Mouse (Mus musculus): ENCODE measurements around the gene Polr3b. TPM values are rescaled to one million over a fixed set of nuclear protein-coding genes. Genes with fewer than 3 reads are reported as not detected.

Polr3b gene
- polyA plus RNA-seq, 1 experiment from 2014 or later = 17.5 TPM

DNA sequence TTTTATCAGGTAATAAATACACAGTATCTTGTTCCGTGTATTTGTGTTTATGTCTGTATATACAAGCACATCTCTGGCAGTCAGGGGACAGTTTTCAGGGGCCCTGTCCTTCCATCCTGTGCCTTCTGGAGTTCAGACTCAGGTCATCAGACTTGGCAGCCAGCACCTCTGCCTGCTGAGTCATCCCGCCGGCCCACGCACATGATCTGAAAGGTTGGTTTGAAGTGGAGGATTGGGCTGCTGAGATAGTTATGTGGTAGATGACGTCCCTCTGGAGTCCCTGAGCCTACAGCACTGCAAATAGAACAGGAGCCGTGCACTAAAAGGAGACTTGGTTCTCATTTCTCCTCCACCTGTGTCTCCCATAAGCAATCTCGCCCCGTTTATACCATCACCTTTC, 79.0 kb downstream of the Polr3b start:
- WGBS = 81% methylated on average over 8 of the region's 8 CpGs
- no peak overlapping the region for H3K27ac ChIP-seq (ENCODE audit: low read length)
- no peak overlapping the region for H3K4me2 ChIP-seq (replicated peaks; ENCODE audit: low read depth, low read length)
- no peak overlapping the region for H3K9ac ChIP-seq (replicated peaks; ENCODE audit: low read length)
- H3K9me3 ChIP-seq (ENCODE audit: low read length) = no peaks in the 10 kb centered on the region
- no peak for ATAC-seq (ENCODE audit: low FRiP score, low TSS enrichment)
- no peaks in the 10 kb centered on the region for H3K4me1 ChIP-seq (ENCODE audit: insufficient read depth, low read length)
- no peak overlapping the region for H3K4me3 ChIP-seq (ENCODE audit: low read length)
- no peaks in the 10 kb centered on the region for H3K27me3 ChIP-seq (ENCODE audit: insufficient read depth, low read length)
- H3K36me3 ChIP-seq (ENCODE audit: insufficient read depth, low read length) = peaks cover 38% of the 10 kb centered on the region

DNA sequence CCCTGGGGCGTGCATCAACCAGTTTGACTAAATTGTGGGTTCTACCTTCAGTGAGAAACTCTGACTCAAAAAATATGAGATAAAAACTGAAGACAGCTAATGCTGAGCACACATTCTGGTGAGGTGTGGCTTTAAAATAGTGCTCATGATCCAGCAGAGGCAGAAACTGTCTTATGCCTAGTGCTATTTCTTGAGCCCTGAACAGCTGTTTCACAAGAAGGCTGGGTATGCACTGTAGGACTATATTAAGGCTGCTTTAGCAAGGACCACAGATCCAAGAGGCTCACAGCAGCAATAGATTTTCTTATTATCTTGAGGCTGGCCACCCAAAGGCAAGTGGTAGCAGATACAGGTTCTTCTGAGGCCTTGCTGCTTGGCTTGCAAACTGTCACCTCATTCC, 80.0 kb downstream of the Polr3b start:
- Histone ChIP-seq H3K27me3 (ENCODE audit: insufficient read depth, low read length) (no peaks in the 10 kb centered on the region), H3K4me3 (ENCODE audit: low read length) (no peak overlapping the region), H3K4me2 (replicated peaks; ENCODE audit: low read depth, low read length) (no peak overlapping the region), H3K9ac (replicated peaks; ENCODE audit: low read length) (no peak overlapping the region), H3K4me1 (ENCODE audit: insufficient read depth, low read length) (no peaks in the 10 kb centered on the region), H3K9me3 (ENCODE audit: low read length) (no peaks in the 10 kb centered on the region), H3K27ac (ENCODE audit: low read length) (no peak overlapping the region), H3K36me3 (ENCODE audit: insufficient read depth, low read length) (peaks cover 37% of the 10 kb centered on the region)
- no peak for ATAC-seq (ENCODE audit: low FRiP score, low TSS enrichment)
- 100% methylated on average over 1 of the region's 1 CpGs for WGBS

DNA sequence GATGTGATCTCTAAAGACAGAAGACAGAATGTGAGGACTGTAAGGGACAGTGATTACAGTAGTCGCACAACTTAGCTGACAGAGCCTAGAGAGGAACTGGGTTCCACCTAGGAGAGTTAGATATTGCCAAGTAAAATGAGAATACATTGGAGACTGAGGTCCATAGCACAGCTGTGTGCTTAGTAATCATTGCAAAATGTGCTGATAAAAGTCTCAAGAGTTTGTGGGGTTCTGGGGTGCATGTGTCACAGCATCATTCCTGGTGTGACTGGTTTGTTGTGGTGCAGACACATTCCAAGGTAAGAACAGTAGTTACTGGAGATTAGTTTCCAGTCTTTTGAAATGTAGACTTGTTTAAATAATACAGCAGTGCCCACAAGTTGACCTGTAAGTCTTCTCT, 82.5 kb downstream of the Polr3b start:
- no peak for ATAC-seq (ENCODE audit: low FRiP score, low TSS enrichment)
- H3K27me3 ChIP-seq (ENCODE audit: insufficient read depth, low read length) = no peaks in the 10 kb centered on the region
- no peaks in the 10 kb centered on the region for H3K9me3 ChIP-seq (ENCODE audit: low read length)
- H3K4me1 ChIP-seq (ENCODE audit: insufficient read depth, low read length) = no peaks in the 10 kb centered on the region
- 90% methylated on average over 1 of the region's 1 CpGs for WGBS
- H3K36me3 ChIP-seq (ENCODE audit: insufficient read depth, low read length) = peaks cover 18% of the 10 kb centered on the region
- H3K4me2 ChIP-seq (replicated peaks; ENCODE audit: low read depth, low read length) = no peak overlapping the region
- no peak overlapping the region for H3K4me3 ChIP-seq (ENCODE audit: low read length)
- no peak overlapping the region for H3K9ac ChIP-seq (replicated peaks; ENCODE audit: low read length)
- H3K27ac ChIP-seq (ENCODE audit: low read length) = no peak overlapping the region

DNA sequence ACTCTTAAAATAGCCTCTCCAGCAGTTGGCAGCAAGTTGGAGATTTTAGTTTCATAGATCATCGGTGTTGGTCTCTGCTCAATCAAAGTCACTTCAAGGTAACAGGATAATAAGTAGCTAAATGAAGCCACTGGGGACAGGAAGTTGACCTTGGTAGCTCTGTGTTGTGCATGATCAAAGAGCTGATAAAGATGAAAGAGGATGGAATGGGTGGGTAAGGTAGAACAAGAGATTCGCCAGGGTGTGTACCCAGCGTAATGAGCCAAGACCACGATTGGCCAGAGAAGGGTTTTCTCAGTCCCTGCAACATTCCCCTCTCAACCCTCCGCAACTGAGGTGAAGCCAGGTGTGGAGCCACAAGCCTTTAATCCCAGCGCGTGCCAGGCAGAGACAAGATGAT, 83.1 kb downstream of the Polr3b start:
- Histone ChIP-seq H3K27me3 (ENCODE audit: insufficient read depth, low read length) (no peaks in the 10 kb centered on the region), H3K27ac (ENCODE audit: low read length) (no peak overlapping the region), H3K9ac (replicated peaks; ENCODE audit: low read length) (no peak overlapping the region), H3K4me3 (ENCODE audit: low read length) (no peak overlapping the region), H3K9me3 (ENCODE audit: low read length) (no peaks in the 10 kb centered on the region), H3K4me2 (replicated peaks; ENCODE audit: low read depth, low read length) (no peak overlapping the region), H3K36me3 (ENCODE audit: insufficient read depth, low read length) (peaks cover 11% of the 10 kb centered on the region), H3K4me1 (ENCODE audit: insufficient read depth, low read length) (no peaks in the 10 kb centered on the region)
- WGBS = 72% methylated on average over 7 of the region's 7 CpGs
- no peak for ATAC-seq (ENCODE audit: low FRiP score, low TSS enrichment)

DNA sequence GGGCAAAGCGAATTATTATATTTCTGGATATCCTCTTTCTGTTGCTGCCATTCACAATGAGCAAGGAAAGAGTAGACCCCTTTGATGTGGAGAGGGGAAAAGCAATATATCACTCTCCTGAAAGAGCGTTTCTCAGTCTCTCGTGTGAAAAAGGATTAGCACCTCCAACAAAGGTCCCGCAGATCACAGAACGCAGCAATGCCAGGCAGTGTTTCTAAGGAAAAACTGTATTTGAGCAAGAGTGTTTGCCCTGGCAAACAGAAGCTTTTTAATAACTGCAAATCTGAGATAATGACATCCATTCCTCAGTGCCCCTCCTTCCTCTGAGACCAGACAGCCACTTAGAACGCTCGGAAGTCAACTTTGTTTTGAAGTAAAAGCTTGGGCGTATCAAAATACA, 84.5 kb downstream of the Polr3b start:
- Histone ChIP-seq H3K27ac (ENCODE audit: low read length) (no peak overlapping the region), H3K36me3 (ENCODE audit: insufficient read depth, low read length) (peaks cover 6% of the 10 kb centered on the region), H3K4me3 (ENCODE audit: low read length) (no peak overlapping the region), H3K9ac (replicated peaks; ENCODE audit: low read length) (no peak overlapping the region), H3K27me3 (ENCODE audit: insufficient read depth, low read length) (no peaks in the 10 kb centered on the region), H3K9me3 (ENCODE audit: low read length) (no peaks in the 10 kb centered on the region), H3K4me1 (ENCODE audit: insufficient read depth, low read length) (peaks cover 6% of the 10 kb centered on the region), H3K4me2 (replicated peaks; ENCODE audit: low read depth, low read length) (no peak overlapping the region)
- 39% methylated on average over 8 of the region's 8 CpGs for WGBS
- ATAC-seq (ENCODE audit: low FRiP score, low TSS enrichment) = no peak

DNA sequence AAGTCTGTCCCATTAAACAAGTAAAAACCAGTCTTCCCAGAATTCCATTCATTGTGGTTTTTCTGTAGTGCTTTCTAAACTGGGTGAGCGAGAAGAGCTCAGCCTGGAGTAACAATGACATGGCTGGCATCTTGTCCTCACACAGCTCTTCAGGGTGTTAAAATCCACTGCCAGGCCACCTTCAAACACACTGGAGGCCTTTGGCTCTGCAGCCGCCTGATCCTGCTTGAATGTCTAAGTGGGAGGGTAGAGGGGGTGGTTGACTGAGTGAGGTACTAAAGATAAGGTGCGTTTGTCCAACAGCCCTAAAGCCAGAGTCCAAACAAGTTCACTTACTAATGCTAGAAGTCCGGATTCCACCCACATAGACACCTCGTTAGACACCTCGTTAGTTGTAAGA, 85.1 kb downstream of the Polr3b start:
- no peak overlapping the region for H3K4me2 ChIP-seq (replicated peaks; ENCODE audit: low read depth, low read length)

DNA sequence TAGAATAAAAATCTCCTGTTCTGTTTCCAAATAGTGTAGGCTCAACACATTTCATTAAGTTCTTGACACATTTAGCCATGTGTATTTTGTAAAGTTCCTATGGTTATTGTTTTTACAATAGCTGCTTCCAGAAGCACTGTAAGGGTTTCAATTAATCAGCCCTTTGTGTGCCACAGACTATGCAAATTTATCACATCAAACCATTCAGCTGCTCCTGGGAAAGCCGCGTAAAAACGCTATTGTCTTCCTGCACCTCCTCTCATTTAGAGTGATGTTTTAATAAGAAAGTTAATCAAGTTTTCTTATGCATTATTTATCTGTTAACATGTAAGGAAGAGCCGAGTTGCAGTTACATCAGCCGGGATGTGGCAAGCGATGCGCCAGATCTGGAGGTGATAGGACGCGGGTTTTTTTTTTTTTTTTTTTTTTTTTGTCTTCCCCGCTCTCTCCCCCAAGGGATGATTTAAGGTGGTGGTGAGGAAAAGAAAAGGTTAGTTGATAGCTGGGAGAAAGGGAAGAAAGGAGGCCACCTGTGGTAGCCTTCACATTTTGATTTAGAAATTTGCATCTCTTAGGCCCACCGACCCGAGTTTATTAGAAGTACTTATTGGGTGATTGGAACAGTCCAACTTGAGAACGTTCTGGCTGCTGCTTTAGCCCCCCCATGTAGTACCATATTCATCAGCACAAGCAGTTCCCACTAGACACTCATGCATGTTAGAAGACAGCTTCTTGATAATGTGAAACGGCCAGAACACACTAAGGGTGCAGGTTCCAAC, 85.8 kb downstream of the Polr3b start:
- Histone ChIP-seq H3K4me2 (replicated peaks; ENCODE audit: low read depth, low read length) (no peak overlapping the region), H3K9me3 (ENCODE audit: low read length) (no peaks in the 10 kb centered on the region), H3K27me3 (ENCODE audit: insufficient read depth, low read length) (no peaks in the 10 kb centered on the region), H3K9ac (replicated peaks; ENCODE audit: low read length) (no peak overlapping the region), H3K4me1 (ENCODE audit: insufficient read depth, low read length) (peaks cover 12% of the 10 kb centered on the region), H3K4me3 (ENCODE audit: low read length) (no peak overlapping the region), H3K36me3 (ENCODE audit: insufficient read depth, low read length) (no peaks in the 10 kb centered on the region; the same call in 1 of the 2 replicates), H3K27ac (ENCODE audit: low read length) (no peak overlapping the region)
- ATAC-seq (ENCODE audit: low FRiP score, low TSS enrichment) = no peak
- 47% methylated on average over 14 of the region's 14 CpGs for WGBS

More for the DNA sequence above, 85.1 kb downstream of the Polr3b start:
- no peak for ATAC-seq (ENCODE audit: low FRiP score, low TSS enrichment)
- H3K9ac ChIP-seq (replicated peaks; ENCODE audit: low read length) = no peak overlapping the region
- H3K4me1 ChIP-seq (ENCODE audit: insufficient read depth, low read length) = peaks cover 12% of the 10 kb centered on the region
- H3K4me3 ChIP-seq (ENCODE audit: low read length) = no peak overlapping the region
- WGBS = 46% methylated on average over 6 of the region's 6 CpGs
- peaks cover 2% of the 10 kb centered on the region; the same call in 1 of the 2 replicates for H3K36me3 ChIP-seq (ENCODE audit: insufficient read depth, low read length)
- H3K9me3 ChIP-seq (ENCODE audit: low read length) = no peaks in the 10 kb centered on the region
- H3K27me3 ChIP-seq (ENCODE audit: insufficient read depth, low read length) = no peaks in the 10 kb centered on the region
- no peak overlapping the region for H3K27ac ChIP-seq (ENCODE audit: low read length)

DNA sequence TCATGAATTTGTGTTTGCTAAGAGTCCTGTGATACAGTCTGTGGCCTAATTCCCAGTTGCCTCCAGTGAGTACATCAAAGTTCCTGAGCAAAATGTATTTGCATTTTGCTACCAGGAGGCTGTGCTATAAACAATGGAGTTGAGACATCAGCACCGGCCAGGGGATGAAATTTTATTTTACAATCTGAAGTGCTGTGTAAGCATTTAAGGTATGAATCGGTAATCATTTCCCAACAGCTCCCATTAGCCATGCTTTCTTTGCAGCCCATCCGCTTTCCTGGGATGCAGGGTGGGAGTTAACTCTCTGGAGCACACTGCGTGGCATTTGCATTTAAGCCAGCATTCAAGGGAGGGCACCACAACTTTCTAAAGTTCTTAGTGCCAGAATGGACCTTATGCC, 88.1 kb downstream of the Polr3b start:
- Histone ChIP-seq H3K4me1 (ENCODE audit: insufficient read depth, low read length) (peaks cover 14% of the 10 kb centered on the region), H3K27me3 (ENCODE audit: insufficient read depth, low read length) (no peaks in the 10 kb centered on the region), H3K4me2 (replicated peaks; ENCODE audit: low read depth, low read length) (no peak overlapping the region), H3K36me3 (ENCODE audit: insufficient read depth, low read length) (peaks cover 6% of the 10 kb centered on the region), H3K9me3 (ENCODE audit: low read length) (no peaks in the 10 kb centered on the region), H3K9ac (replicated peaks; ENCODE audit: low read length) (no peak overlapping the region), H3K4me3 (ENCODE audit: low read length) (no peak overlapping the region), H3K27ac (ENCODE audit: low read length) (peak overlapping the region; percentile 1)
- 34% methylated on average over 4 of the region's 4 CpGs for WGBS
- ATAC-seq (ENCODE audit: low FRiP score, low TSS enrichment) = 0 out of 2 replicates have a peak, but pooled peaks have one; percentile 35

DNA sequence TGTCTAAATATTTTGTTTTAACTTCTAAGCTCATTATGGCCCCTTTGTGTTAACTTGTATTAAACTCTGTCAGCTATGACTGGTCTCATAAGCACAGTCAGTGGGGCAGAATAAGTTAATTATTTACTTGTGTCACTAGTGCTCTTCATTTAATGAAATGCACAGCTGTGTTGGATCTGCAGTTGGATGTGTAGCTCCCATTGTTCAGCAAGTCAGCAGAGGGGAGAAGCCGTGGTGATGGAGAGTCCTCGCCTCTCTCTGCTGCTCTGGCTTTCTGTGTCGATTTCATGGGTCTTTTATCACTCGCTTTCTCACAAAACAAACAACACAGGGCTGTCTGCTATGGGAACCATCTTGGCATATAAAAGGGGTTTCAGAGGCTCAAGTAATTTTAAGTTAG, 88.7 kb downstream of the Polr3b start:
- 24% methylated on average over 4 of the region's 4 CpGs for WGBS
- H3K27me3 ChIP-seq (ENCODE audit: insufficient read depth, low read length) = no peaks in the 10 kb centered on the region
- peak; percentile 82 for ATAC-seq (ENCODE audit: low FRiP score, low TSS enrichment)
- no peak overlapping the region for H3K9ac ChIP-seq (replicated peaks; ENCODE audit: low read length)
- peaks cover 6% of the 10 kb centered on the region for H3K36me3 ChIP-seq (ENCODE audit: insufficient read depth, low read length)
- H3K4me3 ChIP-seq (ENCODE audit: low read length) = no peak overlapping the region
- no peak overlapping the region for H3K4me2 ChIP-seq (replicated peaks; ENCODE audit: low read depth, low read length)
- no peaks in the 10 kb centered on the region for H3K9me3 ChIP-seq (ENCODE audit: low read length)
- H3K4me1 ChIP-seq (ENCODE audit: insufficient read depth, low read length) = peaks cover 14% of the 10 kb centered on the region
- peak overlapping the region; percentile 61; the same call in 1 of the 2 replicates for H3K27ac ChIP-seq (ENCODE audit: low read length)

DNA sequence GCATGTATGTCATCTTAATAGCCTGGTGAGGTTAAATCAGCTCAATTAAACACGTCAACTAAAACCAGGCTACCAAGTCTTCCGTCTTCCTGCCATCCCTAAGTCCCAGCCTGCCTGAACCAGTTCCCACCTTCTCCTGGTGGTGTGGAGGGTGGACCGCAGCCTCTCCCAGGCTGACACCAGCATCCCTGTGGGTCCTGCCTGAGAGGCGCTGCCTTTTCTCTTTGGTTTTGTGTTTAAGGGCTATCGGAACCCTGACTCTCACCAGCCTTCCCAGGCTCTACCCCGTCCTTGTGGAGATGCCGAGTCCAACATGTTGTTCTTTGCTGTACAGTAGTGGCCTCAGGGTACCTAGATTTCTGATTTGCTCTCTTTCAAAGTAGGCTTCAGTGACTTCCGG, 89.4 kb downstream of the Polr3b start:
- Histone ChIP-seq H3K4me3 (ENCODE audit: low read length) (no peak overlapping the region), H3K9ac (replicated peaks; ENCODE audit: low read length) (no peak overlapping the region), H3K27ac (ENCODE audit: low read length) (peak overlapping the region; percentile 63), H3K9me3 (ENCODE audit: low read length) (no peaks in the 10 kb centered on the region), H3K4me2 (replicated peaks; ENCODE audit: low read depth, low read length) (no peak overlapping the region), H3K4me1 (ENCODE audit: insufficient read depth, low read length) (peaks cover 14% of the 10 kb centered on the region), H3K27me3 (ENCODE audit: insufficient read depth, low read length) (no peaks in the 10 kb centered on the region), H3K36me3 (ENCODE audit: insufficient read depth, low read length) (peaks cover 13% of the 10 kb centered on the region)
- no peak for ATAC-seq (ENCODE audit: low FRiP score, low TSS enrichment)
- 69% methylated on average over 8 of the region's 8 CpGs for WGBS
